Mouse (Mus musculus) embryonic facial prominence, embryonic 11.5 days (tissue): ENCODE measurements around the gene Scn4a. TPM values are rescaled to one million over a fixed set of nuclear protein-coding genes. Genes with fewer than 3 reads are reported as not detected.

Experiments used
- ATAC-seq: fragments of 200-750 bp; cut with Nextera tagmentation; replicated peaks from 2 replicates; pipeline ENCODE4 v1.8.0; 2017; ENCODE audit warnings: low read depth; ENCODE audit not compliant: insufficient number of reproducible peaks, low FRiP score, low TSS enrichment
- DNase-seq: peaks from one replicate; pipeline ENCODE4 v3.0.0-alpha.2; 2015; ENCODE audit warnings: low spot score
- H3K27ac ChIP-seq: fragments of 300-500 bp; sonication (generic); replicated peaks from 2 replicates; pipeline ENCODE4 v1.5.1; 2014; ENCODE audit warnings: mild to moderate bottlenecking, low read depth, low read length, control low read depth
- H3K27me3 ChIP-seq: fragments of 300-500 bp; sonication (generic); 2 replicates; pipeline ENCODE4 v1.6.1; 2014; ENCODE audit warnings: mild to moderate bottlenecking, low read length, moderate library complexity, mixed read lengths; ENCODE audit not compliant: control insufficient read depth, insufficient read depth
- H3K36me3 ChIP-seq: fragments of 300-500 bp; sonication (generic); replicated peaks from 2 replicates; pipeline ENCODE4 v1.6.1; 2014; ENCODE audit warnings: low read depth, mild to moderate bottlenecking, low read length, moderate library complexity, mixed read lengths; ENCODE audit not compliant: control insufficient read depth, insufficient read depth
- H3K4me1 ChIP-seq: fragments of 300-500 bp; sonication (generic); 2 replicates; pipeline ENCODE4 v1.6.1; 2014; ENCODE audit warnings: low read length, mixed read lengths; ENCODE audit not compliant: control insufficient read depth, insufficient read depth
- H3K4me2 ChIP-seq: fragments of 300-500 bp; sonication (generic); 2 replicates; pipeline ENCODE4 v1.6.1; 2014; ENCODE audit warnings: low read depth, mild to moderate bottlenecking, control low read depth, low read length, moderate library complexity
- H3K4me3 ChIP-seq: fragments of 300-500 bp; sonication (generic); 2 replicates; pipeline ENCODE4 v1.5.1; 2014; ENCODE audit warnings: low read depth, low read length, control low read depth
- H3K9ac ChIP-seq: fragments of 300-500 bp; sonication (generic); replicated peaks from 2 replicates; pipeline ENCODE4 v1.6.1; 2014; ENCODE audit warnings: mild to moderate bottlenecking, control low read depth, low read length
- H3K9me3 ChIP-seq: fragments of 300-500 bp; sonication (generic); replicated peaks from 2 replicates; pipeline ENCODE4 v1.6.1; 2016; ENCODE audit warnings: mild to moderate bottlenecking, low read length, inconsistent platforms, mixed read lengths; ENCODE audit not compliant: control insufficient read depth
- WGBS: fragments of 180-500 bp; shearing (Covaris S2); extraction: QIAGEN DNeasy Blood & Tissue Kit; methylation state at CpG from one replicate; pipeline ENCODE4 v1.1.7; 2014; 5-methylcytosine and 5-hydroxymethylcytosine counted together
- polyA plus RNA-seq: library from polyadenylated mRNA; unstranded; fragments of >200 nt; fragmentation: Nextera tagmentation; extraction: Ambion mirVana; gene quantifications from 2 replicates; pipeline ENCODE4 v1.2.1, GENCODE M21; 2014

The Scn4a gene
- polyA plus RNA-seq, 1 experiment from 2014 or later, result 0.03 TPM

- 84% methylated on average over 5 of the region's 5 CpGs for WGBS
- Histone ChIP-seq H3K27ac (no peak overlapping the region), H3K9me3 (no peaks in the 10 kb centered on the region), H3K4me1 (peaks cover 2% of the 10 kb centered on the region; the same call in 1 of the 2 replicates), H3K36me3 (no peaks in the 10 kb centered on the region), H3K27me3 (no peaks in the 10 kb centered on the region), H3K9ac (0 out of 2 replicates have a peak overlapping the region, but pooled peaks have one; percentile 2), H3K4me2 (no peak overlapping the region), H3K4me3 (no peak overlapping the region)
- ATAC-seq (no peak), DNase-seq (no peak)
These were observed 21.9 kb upstream of the Scn4a start for GRCm38 (mm10) chr11:106374979-106375378.

GRCm38 (mm10) chr11:106374559-106374958 is 21.5 kb upstream of the Scn4a start:
- no peak overlapping the region for H3K4me2 ChIP-seq
- H3K4me3 ChIP-seq, result no peak overlapping the region
- no peak overlapping the region for H3K27ac ChIP-seq
- WGBS, result 45% methylated on average over 9 of the region's 9 CpGs
- ATAC-seq (0 out of 2 replicates have a peak, but pooled peaks have one; percentile 23), DNase-seq (no peak)
- peaks cover 2% of the 10 kb centered on the region; the same call in 1 of the 2 replicates for H3K4me1 ChIP-seq
- H3K9me3 ChIP-seq, result no peaks in the 10 kb centered on the region
- H3K27me3 ChIP-seq, result no peaks in the 10 kb centered on the region
- 0 out of 2 replicates have a peak overlapping the region, but pooled peaks have one; percentile 2 for H3K9ac ChIP-seq
- H3K36me3 ChIP-seq, result no peaks in the 10 kb centered on the region

- Histone ChIP-seq H3K4me1 (peaks cover 2% of the 10 kb centered on the region; the same call in 1 of the 2 replicates), H3K4me3 (no peak overlapping the region), H3K27me3 (no peaks in the 10 kb centered on the region), H3K27ac (no peak overlapping the region), H3K9ac (peak overlapping the region; percentile 37), H3K36me3 (no peaks in the 10 kb centered on the region), H3K4me2 (no peak overlapping the region), H3K9me3 (no peaks in the 10 kb centered on the region)
- ATAC-seq (no peak), DNase-seq (no peak)
- WGBS, result 32% methylated on average over 11 of the region's 11 CpGs
These were observed 20.9 kb upstream of the Scn4a start for GRCm38 (mm10) chr11:106373998-106374397.

GRCm38 (mm10) chr11:106366316-106366715 is 13.2 kb upstream of the Scn4a start:
- WGBS, result 18% methylated on average over 3 of the region's 3 CpGs
- ATAC-seq, result 0 out of 2 replicates have a peak, but pooled peaks have one; percentile 39
- no peak overlapping the region for H3K27ac ChIP-seq

GRCm38 (mm10) chr11:106365366-106365765 is 12.3 kb upstream of the Scn4a start, which contains the start of gene Prr29:
Gene Prr29 (plus strand): TSS chr11:106365472.
- Histone ChIP-seq H3K27ac (no peak within 1 kb of the TSS), H3K4me1 (no peaks in the 10 kb centered on the region), H3K36me3 (no peaks in the 10 kb centered on the region), H3K27me3 (no peaks in the 10 kb centered on the region), H3K4me3 (no peak within 1 kb of the TSS), H3K9ac (no peak within 1 kb of the TSS; the same call in 1 of the 2 replicates), H3K4me2 (no peak within 1 kb of the TSS), H3K9me3 (no peaks in the 10 kb centered on the region)
- DNase-seq (no peak), ATAC-seq (no peak)
- WGBS, result 53% methylated on average over 10 of the region's 10 CpGs

More at GRCm38 (mm10) chr11:106366316-106366715, 13.2 kb upstream of the Scn4a start:
- no peak overlapping the region for H3K9ac ChIP-seq
- H3K4me3 ChIP-seq, result no peak overlapping the region
- peak; percentile 81 for DNase-seq
- no peak overlapping the region for H3K4me2 ChIP-seq
- H3K27me3 ChIP-seq, result no peaks in the 10 kb centered on the region
- no peaks in the 10 kb centered on the region for H3K4me1 ChIP-seq
- no peaks in the 10 kb centered on the region for H3K9me3 ChIP-seq
- no peaks in the 10 kb centered on the region for H3K36me3 ChIP-seq

- Histone ChIP-seq H3K27ac (no peak overlapping the region), H3K4me2 (no peak overlapping the region)
These were observed 11.6 kb upstream of the Scn4a start for GRCm38 (mm10) chr11:106364712-106365111.

GRCm38 (mm10) chr11:106359350-106359749 is 6.3 kb upstream of the Scn4a start:
- Histone ChIP-seq H3K36me3 (no peaks in the 10 kb centered on the region), H3K9me3 (no peaks in the 10 kb centered on the region), H3K4me1 (no peaks in the 10 kb centered on the region), H3K4me2 (no peak overlapping the region), H3K27me3 (no peaks in the 10 kb centered on the region), H3K27ac (no peak overlapping the region), H3K9ac (no peak overlapping the region), H3K4me3 (no peak overlapping the region)
- WGBS, result 17% methylated on average over 5 of the region's 5 CpGs
- ATAC-seq, result no peak
- DNase-seq, result peak; percentile 62

More at GRCm38 (mm10) chr11:106364712-106365111, 11.6 kb upstream of the Scn4a start:
- H3K9me3 ChIP-seq, result no peaks in the 10 kb centered on the region
- no peaks in the 10 kb centered on the region for H3K36me3 ChIP-seq
- no peak overlapping the region for H3K9ac ChIP-seq
- H3K4me1 ChIP-seq, result no peaks in the 10 kb centered on the region
- ATAC-seq, result no peak
- WGBS, result 10% methylated on average over 11 of the region's 11 CpGs
- DNase-seq, result no peak
- H3K27me3 ChIP-seq, result no peaks in the 10 kb centered on the region
- no peak overlapping the region for H3K4me3 ChIP-seq

GRCm38 (mm10) chr11:106355382-106356128 is 2.5 kb upstream of the Scn4a start:
- H3K27me3 ChIP-seq, result no peaks in the 10 kb centered on the region
- no peak overlapping the region for H3K4me3 ChIP-seq
- H3K4me2 ChIP-seq, result no peak overlapping the region
- H3K27ac ChIP-seq, result no peak overlapping the region
- H3K9me3 ChIP-seq, result no peaks in the 10 kb centered on the region
- DNase-seq (no peak), ATAC-seq (no peak)
- WGBS, result 60% methylated on average over 19 of the region's 19 CpGs
- H3K4me1 ChIP-seq, result no peaks in the 10 kb centered on the region
- no peaks in the 10 kb centered on the region for H3K36me3 ChIP-seq
- H3K9ac ChIP-seq, result no peak overlapping the region
